Mouse (Mus musculus) embryonic facial prominence, embryonic 15.5 days (tissue): ENCODE measurements around the gene 2300002M23Rik. TPM values are rescaled to one million over a fixed set of nuclear protein-coding genes. Genes with fewer than 3 reads are reported as not detected.
A peak's percentile ranks its signal among the peaks of the same experiment; 100 is the strongest.

Experiments
- ATAC-seq: fragments of 200-750 bp; cut with Nextera tagmentation; 2 replicates; pipeline ENCODE4 v1.8.0; 2017; ENCODE audit warnings: low read depth, moderate TSS enrichment; ENCODE audit not compliant: insufficient number of reproducible peaks, low FRiP score, low TSS enrichment
- H3K27ac ChIP-seq: fragments of 300-500 bp; sonication (generic); replicated peaks from 2 replicates; pipeline ENCODE4 v1.5.1; 2015; ENCODE audit warnings: mild to moderate bottlenecking, inconsistent platforms
- H3K27me3 ChIP-seq: fragments of 300-500 bp; sonication (generic); 2 replicates; pipeline ENCODE4 v1.6.1; 2015; ENCODE audit warnings: inconsistent platforms
- H3K36me3 ChIP-seq: fragments of 300-500 bp; sonication (generic); 2 replicates; pipeline ENCODE4 v1.6.1; 2015; ENCODE audit warnings: mild to moderate bottlenecking, inconsistent platforms
- H3K4me1 ChIP-seq: fragments of 300-500 bp; sonication (generic); 2 replicates; pipeline ENCODE4 v1.6.1; 2015; ENCODE audit warnings: inconsistent platforms
- H3K4me2 ChIP-seq: fragments of 300-500 bp; sonication (generic); replicated peaks from 2 replicates; pipeline ENCODE4 v1.6.1; 2015; ENCODE audit warnings: mild to moderate bottlenecking, inconsistent platforms
- H3K4me3 ChIP-seq: fragments of 300-500 bp; sonication (generic); replicated peaks from 2 replicates; pipeline ENCODE4 v1.5.1; 2015; ENCODE audit warnings: mild to moderate bottlenecking, inconsistent platforms
- H3K9ac ChIP-seq: fragments of 300-500 bp; sonication (generic); 2 replicates; pipeline ENCODE4 v1.6.1; 2015; ENCODE audit warnings: inconsistent platforms
- H3K9me3 ChIP-seq: fragments of 300-500 bp; sonication (generic); replicated peaks from 2 replicates; pipeline ENCODE4 v1.6.1; 2016; ENCODE audit warnings: inconsistent platforms
- WGBS: fragments of 180-500 bp; shearing (Covaris S2); methylation state at CpG from one replicate; pipeline ENCODE4 v1.1.7; 2015; 5-methylcytosine and 5-hydroxymethylcytosine counted together
- polyA plus RNA-seq: library from polyadenylated mRNA; unstranded; fragments of >200 nt; fragmentation: Nextera tagmentation; extraction: Ambion mirVana; gene quantifications from 2 replicates; pipeline ENCODE4 v1.2.1, GENCODE M21; 2015

2300002M23Rik gene
- 21.5 and 39.7 TPM in 2 replicates for polyA plus RNA-seq

GRCm38 (mm10) chr17:35567150-35567549 lies at the start of gene 2300002M23Rik:
Gene 2300002M23Rik, plus strand, starts transcription at chr17:35567450.
- WGBS = 52% methylated on average over 3 of the region's 3 CpGs
- Histone ChIP-seq H3K4me3 (no peak within 1 kb of the TSS), H3K36me3 (no peaks in the 10 kb centered on the region), H3K4me2 (no peak within 1 kb of the TSS), H3K9ac (no peak within 1 kb of the TSS), H3K4me1 (peaks cover 11% of the 10 kb centered on the region), H3K27me3 (peaks cover 21% of the 10 kb centered on the region), H3K27ac (no peak within 1 kb of the TSS), H3K9me3 (no peaks in the 10 kb centered on the region)
- no peak for ATAC-seq

GRCm38 (mm10) chr17:35517526-35517925 lies 49.7 kb upstream of the 2300002M23Rik start:
- ATAC-seq = no peak
- H3K9me3 ChIP-seq = no peaks in the 10 kb centered on the region
- peaks cover 34% of the 10 kb centered on the region for H3K4me1 ChIP-seq
- peaks cover 23% of the 10 kb centered on the region for H3K36me3 ChIP-seq
- peak overlapping the region; percentile 47 for H3K9ac ChIP-seq
- no peaks in the 10 kb centered on the region for H3K27me3 ChIP-seq
- H3K4me2 ChIP-seq = peak overlapping the region; percentile 83
- 4% methylated on average over 12 of the region's 12 CpGs for WGBS
- peak overlapping the region; percentile 68 for H3K27ac ChIP-seq
- peak overlapping the region; percentile 65 for H3K4me3 ChIP-seq

GRCm38 (mm10) chr17:35524354-35524753 lies 42.9 kb upstream of the 2300002M23Rik start:
- no peaks in the 10 kb centered on the region for H3K4me1 ChIP-seq
- H3K27me3 ChIP-seq = no peaks in the 10 kb centered on the region
- no peak overlapping the region for H3K4me2 ChIP-seq
- H3K4me3 ChIP-seq = no peak overlapping the region
- no peaks in the 10 kb centered on the region for H3K9me3 ChIP-seq
- WGBS = 87% methylated on average over 9 of the region's 9 CpGs
- ATAC-seq = no peak
- peaks cover 63% of the 10 kb centered on the region for H3K36me3 ChIP-seq
- no peak overlapping the region for H3K9ac ChIP-seq
- no peak overlapping the region for H3K27ac ChIP-seq

- Histone ChIP-seq H3K4me1 (no peaks in the 10 kb centered on the region), H3K9me3 (no peaks in the 10 kb centered on the region), H3K36me3 (peaks cover 66% of the 10 kb centered on the region), H3K9ac (no peak overlapping the region), H3K4me2 (no peak overlapping the region), H3K4me3 (no peak overlapping the region), H3K27ac (no peak overlapping the region), H3K27me3 (no peaks in the 10 kb centered on the region)
- 78% methylated on average over 8 of the region's 8 CpGs for WGBS
- no peak for ATAC-seq
Observed at GRCm38 (mm10) chr17:35526644-35527043, 40.6 kb upstream of the 2300002M23Rik start.

GRCm38 (mm10) chr17:35532360-35532759 lies 34.9 kb upstream of the 2300002M23Rik start:
- Histone ChIP-seq H3K4me2 (no peak overlapping the region), H3K4me3 (no peak overlapping the region), H3K9me3 (no peaks in the 10 kb centered on the region), H3K27ac (no peak overlapping the region), H3K9ac (no peak overlapping the region), H3K27me3 (no peaks in the 10 kb centered on the region), H3K4me1 (peaks cover 5% of the 10 kb centered on the region; the same call in 1 of the 2 replicates), H3K36me3 (peaks cover 33% of the 10 kb centered on the region)
- 11% methylated on average over 3 of the region's 3 CpGs for WGBS
- ATAC-seq = no peak

- no peak for ATAC-seq
- no peak within 1 kb of the TSS for H3K9ac ChIP-seq
- H3K4me1 ChIP-seq = peaks cover 5% of the 10 kb centered on the region; the same call in 1 of the 2 replicates
- H3K27ac ChIP-seq = 0 out of 2 replicates have a peak within 1 kb of the TSS, but pooled peaks have one; percentile 17
- H3K4me3 ChIP-seq = no peak within 1 kb of the TSS
- H3K27me3 ChIP-seq = no peaks in the 10 kb centered on the region
- no peaks in the 10 kb centered on the region for H3K9me3 ChIP-seq
- no peak within 1 kb of the TSS for H3K4me2 ChIP-seq
- peaks cover 29% of the 10 kb centered on the region for H3K36me3 ChIP-seq
- 34% methylated on average over 7 of the region's 7 CpGs for WGBS
Observed at GRCm38 (mm10) chr17:35532901-35533300, 34.3 kb upstream of the 2300002M23Rik start, which contains the start of gene Psors1c2. Gene Psors1c2, plus strand, starts transcription at chr17:35533201.

GRCm38 (mm10) chr17:35534343-35534742 lies 32.9 kb upstream of the 2300002M23Rik start:
- ATAC-seq = peak; percentile 51; the same call in 1 of the 2 replicates
- H3K9ac ChIP-seq = no peak overlapping the region
- peaks cover 15% of the 10 kb centered on the region for H3K36me3 ChIP-seq
- no peak overlapping the region for H3K4me3 ChIP-seq
- H3K9me3 ChIP-seq = no peaks in the 10 kb centered on the region
- WGBS = 6% methylated on average over 6 of the region's 6 CpGs
- 0 out of 2 replicates have a peak overlapping the region, but pooled peaks have one; percentile 1 for H3K4me2 ChIP-seq
- peaks cover 5% of the 10 kb centered on the region; the same call in 1 of the 2 replicates for H3K4me1 ChIP-seq
- H3K27me3 ChIP-seq = no peaks in the 10 kb centered on the region
- H3K27ac ChIP-seq = 0 out of 2 replicates have a peak overlapping the region, but pooled peaks have one; percentile 18

- Histone ChIP-seq H3K9ac (no peak overlapping the region), H3K36me3 (no peaks in the 10 kb centered on the region), H3K4me2 (no peak overlapping the region), H3K4me1 (peaks cover 5% of the 10 kb centered on the region; the same call in 1 of the 2 replicates), H3K4me3 (no peak overlapping the region), H3K9me3 (no peaks in the 10 kb centered on the region), H3K27ac (no peak overlapping the region), H3K27me3 (no peaks in the 10 kb centered on the region)
- no peak for ATAC-seq
- WGBS = 68% methylated on average over 4 of the region's 4 CpGs
Observed at GRCm38 (mm10) chr17:35537421-35537820, 29.8 kb upstream of the 2300002M23Rik start.

GRCm38 (mm10) chr17:35538476-35538875 lies 28.8 kb upstream of the 2300002M23Rik start:
- Histone ChIP-seq H3K4me1 (peaks cover 7% of the 10 kb centered on the region; the same call in 1 of the 2 replicates), H3K27me3 (no peaks in the 10 kb centered on the region), H3K9me3 (no peaks in the 10 kb centered on the region), H3K4me3 (no peak overlapping the region), H3K27ac (no peak overlapping the region), H3K9ac (no peak overlapping the region), H3K4me2 (no peak overlapping the region), H3K36me3 (no peaks in the 10 kb centered on the region)
- WGBS = 63% methylated on average over 1 of the region's 1 CpGs
- no peak for ATAC-seq

- 51% methylated on average over 10 of the region's 10 CpGs for WGBS
- Histone ChIP-seq H3K27me3 (no peaks in the 10 kb centered on the region), H3K4me2 (no peak overlapping the region), H3K27ac (no peak overlapping the region), H3K9me3 (no peaks in the 10 kb centered on the region), H3K4me1 (peaks cover 8% of the 10 kb centered on the region; the same call in 1 of the 2 replicates), H3K9ac (no peak overlapping the region), H3K4me3 (no peak overlapping the region), H3K36me3 (no peaks in the 10 kb centered on the region)
- ATAC-seq = no peak
Observed at GRCm38 (mm10) chr17:35539540-35539939, 27.7 kb upstream of the 2300002M23Rik start.

GRCm38 (mm10) chr17:35542761-35543411 lies 24.4 kb upstream of the 2300002M23Rik start:
- Histone ChIP-seq H3K4me1 (peaks cover 15% of the 10 kb centered on the region; the same call in 1 of the 2 replicates), H3K4me2 (no peak overlapping the region), H3K36me3 (no peaks in the 10 kb centered on the region), H3K9ac (no peak overlapping the region), H3K27me3 (no peaks in the 10 kb centered on the region), H3K27ac (no peak overlapping the region), H3K4me3 (no peak overlapping the region), H3K9me3 (no peaks in the 10 kb centered on the region)
- WGBS = 74% methylated on average over 15 of the region's 15 CpGs
- no peak for ATAC-seq
